Mouse (Mus musculus) MEL (cell line): ENCODE results near the gene Ubxn4.

Experiments used
- CTCF ChIP-seq, 3 experiments: IDR thresholded peaks in 2 of 3; conservative IDR thresholded peaks in 1 of 3; 2 replicates each; pipeline ENCODE4 v1.5.1; 2011 to 2012; ENCODE audit warnings: low read length in 3 of 3, low read depth in 2 of 3, mild to moderate bottlenecking in 2 of 3, improper control_type of control experiment in 1 of 3, inconsistent platforms in 1 of 3, mixed read lengths in 1 of 3, moderate library complexity in 1 of 3; ENCODE audit not compliant: control insufficient read depth in 1 of 3, insufficient read depth in 1 of 3, poor library complexity in 1 of 3, severe bottlenecking in 1 of 3
- EP300 ChIP-seq, 2 experiments: IDR thresholded peaks; 2 replicates each; pipeline ENCODE4 v1.6.1; 2011; ENCODE audit warnings: improper control_type of control experiment in 2 of 2, low read length in 2 of 2, low read depth in 1 of 2, mild to moderate bottlenecking in 1 of 2
- GATA1 ChIP-seq: IDR thresholded peaks from 2 replicates; pipeline ENCODE4 v1.6.1; 2011; ENCODE audit warnings: low read depth, low read length, improper control_type of control experiment
- MAX ChIP-seq: IDR thresholded peaks from 2 replicates; pipeline ENCODE4 v1.6.1; 2011; ENCODE audit warnings: low read length, improper control_type of control experiment
- MYC ChIP-seq: IDR thresholded peaks from 2 replicates; pipeline ENCODE4 v1.6.1; 2011; ENCODE audit warnings: low read depth, mild to moderate bottlenecking, low read length, improper control_type of control experiment, moderate library complexity
- UBTF ChIP-seq: IDR thresholded peaks from 2 replicates; pipeline ENCODE4 v1.6.1; 2012; ENCODE audit warnings: low read depth, mild to moderate bottlenecking, inconsistent platforms, low read length, improper control_type of control experiment, moderate library complexity, borderline replicate concordance; ENCODE audit not compliant: insufficient read depth

- no peak for TF ChIP-seq UBTF
- TF ChIP-seq MAX: no peak
- TF ChIP-seq MYC: no peak
- no peak for TF ChIP-seq EP300 (IDR thresholded peaks at IDR 0.05; ENCODE audit: low read depth in 1 of 2, low read length in 2 of 2)
- TF ChIP-seq CTCF (IDR thresholded peaks at IDR 0.05 in 2 of 3, conservative IDR thresholded peaks at IDR 0.05 in 1 of 3; ENCODE audit: control insufficient read depth in 1 of 3, insufficient read depth in 1 of 3, low read depth in 2 of 3, low read length in 3 of 3, poor library complexity in 1 of 3, severe bottlenecking in 1 of 3): no peak
- no peak for TF ChIP-seq GATA1
Measured at GRCm38 (mm10) chr1:128284157-128284690, 40.5 kb downstream of the Ubxn4 start.
